Mouse (Mus musculus): ENCODE data around the gene Scg3.
"Not testable (repeated sequence)": the region's sequence is repeated elsewhere in the genome, so short reads cannot be mapped to it uniquely, and the experiment has no call there.

Gene Scg3

GRCm38 (mm10) chr9:75625556-75626307 lies 58.1 kb downstream of the Scg3 start, which contains the start of gene Lysmd2:
TSS of gene Lysmd2 (plus strand) at chr9:75625741.
- DNase-seq = peak; percentile 21 to 27

DNA sequence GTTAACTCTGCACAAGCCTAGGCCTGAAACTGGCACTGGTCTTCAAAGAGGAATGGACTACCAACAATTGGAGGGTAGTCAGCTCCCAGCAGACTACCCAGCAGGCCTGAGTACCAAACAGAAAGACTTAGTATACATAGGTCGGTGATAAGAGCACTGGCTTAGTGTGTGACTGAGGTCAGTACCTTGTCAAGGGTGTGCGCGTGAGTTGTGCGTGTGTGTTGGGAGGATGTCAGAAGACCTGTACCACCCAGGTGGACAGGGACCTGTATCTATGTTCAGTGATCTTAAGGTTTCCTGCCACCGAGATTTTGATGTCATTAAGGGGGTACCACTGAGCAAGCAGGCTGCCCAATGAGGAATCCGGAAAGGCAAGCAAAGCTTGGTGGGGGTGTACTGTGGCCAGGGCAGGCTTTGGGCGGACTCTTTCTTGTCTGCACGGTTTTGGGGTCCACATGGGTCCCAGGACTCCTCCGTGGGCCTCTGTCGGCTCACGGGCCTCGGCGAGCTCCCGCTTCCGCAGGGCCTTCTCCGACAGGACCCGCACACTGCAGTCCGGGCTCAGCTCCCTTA lies 58.8 kb downstream of the Scg3 start:
- DNase-seq = no peak

DNA sequence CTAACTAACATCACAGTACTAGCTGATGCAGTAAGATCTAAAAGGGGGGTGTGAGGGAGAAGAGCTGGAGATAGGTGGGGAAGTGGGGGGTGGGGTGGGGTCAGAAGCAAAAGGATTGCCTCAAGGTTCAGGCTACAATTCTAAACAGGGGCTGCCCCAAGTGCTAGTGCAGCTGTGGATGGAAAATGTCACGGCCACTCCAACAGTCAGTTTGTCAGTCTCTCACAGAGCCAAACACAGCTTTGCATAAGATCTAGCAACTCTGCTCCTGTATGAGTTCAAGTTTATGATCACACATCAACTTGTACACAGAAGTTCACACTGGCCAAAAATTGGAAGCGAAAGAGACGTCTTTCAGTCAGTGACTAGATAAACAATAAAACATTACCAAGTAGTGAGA lies 62.4 kb downstream of the Scg3 start:
- DNase-seq = no peak

GRCm38 (mm10) chr9:75619761-75620160 lies 64.1 kb downstream of the Scg3 start:
- DNase-seq = not testable (repeated sequence)

DNA sequence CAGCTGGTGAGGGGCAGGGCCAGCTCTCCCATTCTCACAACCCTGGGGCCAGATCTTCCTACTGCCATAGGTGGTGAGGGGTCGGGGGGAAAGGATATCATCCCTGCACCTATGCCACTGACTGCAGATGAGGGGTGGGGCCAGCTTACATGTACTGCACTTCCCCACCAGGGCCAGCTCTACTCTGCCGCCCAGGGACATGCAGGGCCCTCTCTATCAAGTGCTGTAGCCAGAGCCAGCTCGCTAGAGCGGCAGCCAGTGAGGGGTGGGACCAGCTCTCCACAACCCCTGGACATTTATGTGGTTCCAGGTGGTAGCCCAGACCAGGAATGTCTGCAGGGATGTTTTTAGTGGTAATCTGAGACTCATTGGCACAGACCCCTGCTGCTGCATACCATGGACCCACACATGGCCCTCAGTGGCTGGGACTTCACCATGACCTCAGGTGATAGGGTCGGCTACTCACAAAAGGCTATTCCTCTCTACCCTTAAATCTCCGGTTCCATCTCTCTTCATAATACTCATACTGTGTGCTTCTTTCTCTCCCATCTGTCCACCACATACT lies 64.9 kb downstream of the Scg3 start:
- DNase-seq = no peak

GRCm38 (mm10) chr9:75616560-75616959 lies 67.3 kb downstream of the Scg3 start:
- DNase-seq = no peak

GRCm38 (mm10) chr9:75610571-75611493 lies 73.0 kb downstream of the Scg3 start, which contains the start of gene Tmod2:
TSS of gene Tmod2 (minus strand) at chr9:75611325.
- peak; percentile 6 to 17 for DNase-seq

DNA sequence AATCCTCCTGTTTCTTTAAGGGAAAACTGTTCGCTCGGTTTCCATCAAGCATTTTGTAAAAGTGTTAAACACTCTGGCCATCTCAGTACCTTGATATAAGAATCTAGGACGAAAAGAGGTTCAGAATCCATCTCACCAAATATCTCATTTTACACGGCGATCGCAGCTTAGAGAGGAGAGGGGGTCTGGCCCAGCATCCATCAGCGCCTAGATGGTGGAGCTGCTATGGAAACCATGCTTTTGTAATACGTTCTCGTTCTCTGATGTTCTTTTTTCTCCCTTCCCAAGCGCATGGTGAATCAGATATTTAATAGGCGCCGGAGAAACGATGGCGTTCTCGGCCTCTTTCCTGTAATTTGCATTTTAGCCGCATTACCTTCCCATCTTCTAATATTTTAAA lies 73.9 kb downstream of the Scg3 start:
- DNase-seq = no peak

DNA sequence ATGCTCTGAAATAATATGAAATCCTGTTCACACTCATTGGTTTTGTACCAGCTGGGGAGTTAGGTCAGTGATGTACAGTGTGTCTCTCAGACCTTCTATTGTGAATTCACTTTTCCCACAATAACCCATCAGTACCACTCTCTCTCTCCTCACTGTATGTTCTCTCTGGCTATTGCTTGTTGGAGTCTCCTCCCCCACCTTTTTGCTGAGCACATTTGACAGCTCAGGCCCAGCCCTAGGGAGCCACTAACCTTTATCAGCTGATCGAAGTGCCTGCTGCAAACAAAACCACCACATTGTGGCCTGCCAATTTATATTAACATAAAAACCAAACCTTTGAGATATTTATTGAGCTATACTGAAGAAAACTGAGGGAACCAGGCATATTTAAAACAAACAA lies 74.4 kb downstream of the Scg3 start:
- DNase-seq = no peak

DNA sequence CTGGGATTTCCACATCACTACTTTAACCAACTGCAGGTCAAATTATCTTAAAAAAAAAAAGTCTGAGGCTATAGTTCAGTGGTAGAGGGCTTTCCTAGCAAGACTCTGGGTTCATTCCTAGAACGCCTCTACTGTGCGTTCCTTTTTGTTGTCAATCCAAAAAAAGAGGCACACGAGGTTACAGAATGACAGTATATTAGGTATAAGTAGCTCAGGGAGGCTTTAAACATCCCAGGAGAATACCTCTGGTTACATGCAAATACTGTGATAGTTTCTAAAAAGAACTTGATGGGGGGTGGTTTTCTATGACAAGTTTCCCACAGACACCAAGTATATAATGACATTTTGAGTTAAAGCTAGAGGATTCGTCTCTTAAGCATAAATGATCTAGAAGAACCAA lies 76.4 kb downstream of the Scg3 start:
- DNase-seq = no peak

DNA sequence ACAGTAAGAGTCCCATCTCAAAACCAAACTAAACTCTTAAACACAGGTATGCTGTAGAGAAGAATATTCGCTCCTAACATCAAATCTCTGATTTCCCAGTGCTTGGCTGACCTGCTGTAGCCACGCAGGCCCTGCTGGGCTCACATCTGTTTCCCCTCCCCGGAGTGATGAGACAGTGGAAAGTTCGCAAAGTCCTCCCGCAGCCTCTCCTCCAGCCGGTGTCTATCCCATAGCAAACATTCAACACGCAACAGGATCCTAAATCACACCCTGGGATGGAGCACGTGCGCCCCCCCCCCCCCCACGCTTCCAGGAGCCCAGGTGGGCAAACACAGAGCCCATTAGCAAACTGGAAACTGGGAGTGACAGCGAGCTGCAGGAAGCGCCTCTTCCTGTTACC lies 82.3 kb downstream of the Scg3 start:
- no peak for DNase-seq

DNA sequence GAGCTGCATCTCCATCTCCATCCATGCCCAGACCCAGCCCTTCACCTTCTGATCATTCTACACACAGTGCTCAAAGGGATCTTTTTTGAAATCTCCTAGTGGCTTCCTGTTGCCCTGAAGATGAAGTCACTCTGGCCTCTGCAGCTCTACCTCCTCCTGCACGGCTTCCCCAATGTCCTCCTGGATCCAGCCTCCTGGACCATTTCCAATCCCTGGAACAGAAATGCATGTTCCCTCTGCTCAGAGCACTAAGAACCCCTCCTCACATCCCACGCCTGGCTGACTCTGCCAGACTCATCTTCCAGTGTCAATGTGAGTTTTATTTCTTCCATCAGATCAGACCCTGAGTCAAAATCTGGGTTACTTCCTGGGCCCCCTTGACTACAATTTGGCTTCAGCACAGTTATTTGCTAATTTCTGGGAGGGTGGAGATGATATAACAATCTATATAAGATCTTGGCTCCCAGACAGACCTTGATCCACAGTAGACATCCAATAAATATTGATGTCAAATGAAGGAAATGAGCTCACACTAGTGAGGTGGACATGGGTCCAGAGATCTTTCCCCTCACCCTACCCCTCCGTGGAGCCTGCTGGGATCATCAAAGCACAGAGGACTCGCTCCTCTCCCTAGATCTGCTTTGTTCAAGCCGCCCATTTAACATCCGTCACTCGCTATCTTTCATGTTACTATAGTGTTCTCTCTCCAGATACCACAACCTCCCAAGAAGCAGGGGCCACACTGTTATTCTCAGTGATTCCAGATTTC lies 83.5 kb downstream of the Scg3 start:
- DNase-seq = no peak

DNA sequence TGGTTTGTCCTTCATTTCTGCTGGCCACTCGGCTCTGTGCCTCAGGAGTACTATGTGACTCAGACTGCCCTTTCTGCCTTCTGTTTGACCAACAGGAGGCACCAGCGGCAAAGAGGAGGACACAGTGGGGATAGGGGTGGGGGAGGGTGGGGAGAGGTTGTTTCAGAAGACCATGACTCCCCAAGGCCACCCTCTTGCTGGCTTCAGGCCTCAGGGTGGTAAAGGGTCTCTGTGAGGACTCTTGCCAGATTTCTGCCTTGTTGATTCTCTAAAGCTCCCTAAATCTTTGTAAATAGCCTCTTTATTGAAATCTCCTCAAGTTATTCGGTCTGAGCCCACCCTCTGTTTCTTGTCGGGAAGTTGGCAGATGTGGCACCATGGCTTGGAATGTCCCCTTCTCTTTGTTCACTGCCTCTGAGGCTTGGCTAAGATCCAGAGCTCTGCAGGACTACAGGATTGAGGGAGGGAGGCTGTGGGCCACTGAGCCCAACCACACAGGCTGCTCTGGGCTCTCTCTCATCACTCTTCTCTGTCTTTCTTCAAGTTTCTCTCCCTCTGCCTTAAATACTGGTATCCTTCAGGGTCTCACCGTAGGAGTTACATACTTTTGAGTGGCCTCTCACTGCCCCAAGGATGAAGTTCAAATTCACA lies 84.5 kb downstream of the Scg3 start:
- DNase-seq = no peak

GRCm38 (mm10) chr9:75597596-75597995 lies 86.3 kb downstream of the Scg3 start:
- DNase-seq = no peak

DNA sequence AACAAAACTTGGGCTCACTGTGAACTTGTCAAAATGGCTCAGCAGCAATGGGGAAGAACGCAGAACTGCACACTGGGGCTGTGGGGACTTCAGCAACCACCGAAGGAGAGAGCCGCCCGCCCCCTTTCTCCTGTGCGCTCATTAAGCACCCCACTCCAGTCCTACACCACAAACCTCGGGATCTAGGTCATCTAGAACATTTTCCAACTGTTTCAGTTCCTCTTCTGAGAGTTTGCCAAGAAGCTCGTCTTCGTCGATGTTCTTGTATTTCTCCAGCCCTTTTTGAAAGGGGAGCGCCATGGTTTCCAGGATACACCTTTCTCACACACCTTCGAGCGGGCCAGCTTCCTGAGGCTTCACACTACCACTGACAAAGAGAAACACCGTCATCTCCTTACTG lies 86.8 kb downstream of the Scg3 start:
- DNase-seq = no peak

DNA sequence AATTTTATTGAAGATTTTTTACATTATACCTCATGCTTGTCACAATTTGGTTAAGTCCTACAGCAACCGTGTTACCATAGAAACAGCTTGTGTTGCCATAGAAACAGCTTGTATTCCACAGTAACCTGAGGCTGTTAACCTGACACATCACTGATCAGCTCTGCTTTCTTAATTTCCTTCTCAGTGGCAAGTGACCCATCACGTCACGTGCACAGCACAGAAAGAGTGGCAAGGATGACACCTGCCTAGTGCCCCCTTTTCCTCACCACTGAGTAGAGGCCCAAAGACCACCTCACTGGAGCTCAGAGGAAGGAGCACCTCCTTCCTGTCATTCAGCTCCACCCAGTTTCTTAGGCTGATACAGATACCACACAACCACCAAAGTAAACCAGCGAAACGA lies 90.4 kb downstream of the Scg3 start:
- DNase-seq = no peak
